Mouse (Mus musculus) stomach, embryonic 16.5 days (tissue): ENCODE data around the gene 1700012P22Rik. TPM values are rescaled to one million over a fixed set of nuclear protein-coding genes. Genes with fewer than 3 reads are reported as not detected.

Source experiments
- ATAC-seq: fragments of 200-750 bp; cut with Nextera tagmentation; 2 replicates; pipeline ENCODE4 v1.8.0; 2017; ENCODE audit warnings: moderate number of reproducible peaks, moderate TSS enrichment; ENCODE audit not compliant: insufficient read depth, low FRiP score
- H3K27ac ChIP-seq: fragments of 300-500 bp; sonication (generic); 2 replicates; pipeline ENCODE4 v1.5.1; 2014; ENCODE audit warnings: low read length
- H3K27me3 ChIP-seq: fragments of 300-500 bp; sonication (generic); 2 replicates; pipeline ENCODE4 v1.6.1; 2014; ENCODE audit warnings: low read length, control low read depth, mixed read lengths; ENCODE audit not compliant: control insufficient read depth, insufficient read depth
- H3K36me3 ChIP-seq: fragments of 300-500 bp; sonication (generic); 2 replicates; pipeline ENCODE4 v1.6.1; 2014; ENCODE audit warnings: low read length; ENCODE audit not compliant: control insufficient read depth, insufficient read depth
- H3K4me1 ChIP-seq: fragments of 300-500 bp; sonication (generic); 2 replicates; pipeline ENCODE4 v1.6.1; 2014; ENCODE audit warnings: low read length, control low read depth, mixed read lengths; ENCODE audit not compliant: control insufficient read depth, insufficient read depth
- H3K4me2 ChIP-seq: fragments of 300-500 bp; sonication (generic); 2 replicates; pipeline ENCODE4 v1.6.1; 2014; ENCODE audit warnings: low read depth, low read length, mixed read lengths
- H3K4me3 ChIP-seq: fragments of 300-500 bp; sonication (generic); replicated peaks from 2 replicates; pipeline ENCODE4 v1.5.1; 2014; ENCODE audit warnings: mild to moderate bottlenecking, low read length
- H3K9ac ChIP-seq: fragments of 300-500 bp; sonication (generic); 2 replicates; pipeline ENCODE4 v1.6.1; 2014; ENCODE audit warnings: low read length
- H3K9me3 ChIP-seq: fragments of 300-500 bp; sonication (generic); replicated peaks from 2 replicates; pipeline ENCODE4 v1.6.1; 2016; ENCODE audit warnings: low read length, control low read depth; ENCODE audit not compliant: control insufficient read depth
- WGBS: fragments of 180-500 bp; shearing (Covaris S2); extraction: QIAGEN DNeasy Blood & Tissue Kit; methylation state at CpG from one replicate; pipeline ENCODE4 v1.1.7; 2014; 5-methylcytosine and 5-hydroxymethylcytosine counted together
- polyA plus RNA-seq: library from polyadenylated mRNA; unstranded; fragments of >200 nt; fragmentation: Nextera tagmentation; extraction: Ambion mirVana; gene quantifications from 2 replicates; pipeline ENCODE4 v1.2.1, GENCODE M21; 2015

Gene 1700012P22Rik
- polyA plus RNA-seq, 1 experiment from 2014 or later = not detected

DNA sequence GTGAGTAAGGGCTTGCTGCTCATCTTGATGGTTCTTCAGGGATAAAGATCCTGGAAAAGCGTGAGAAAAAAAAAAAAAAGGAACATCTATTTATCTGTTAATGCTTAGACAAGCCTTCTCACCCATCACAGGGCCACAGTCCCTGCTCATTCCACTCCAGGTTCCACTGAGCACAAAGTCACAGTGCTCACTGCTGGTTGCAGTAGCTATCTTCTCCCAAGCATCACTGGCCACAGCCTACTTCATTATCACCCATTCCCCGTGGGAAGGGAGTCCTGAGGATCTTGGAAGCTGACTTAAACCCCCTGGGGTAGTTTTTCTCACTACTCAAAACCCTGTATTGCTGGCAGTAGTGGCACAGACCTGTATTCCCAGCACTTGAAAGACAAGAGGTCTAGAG, 60.7 kb downstream of the 1700012P22Rik start, which contains the start of gene Pramef20:
Gene Pramef20, minus strand, starts transcription at position 23 of the 400 bp plus-strand sequence.
- no peaks in the 10 kb centered on the region for H3K27me3 ChIP-seq
- H3K4me3 ChIP-seq = no peak within 1 kb of the TSS
- no peak within 1 kb of the TSS for H3K4me2 ChIP-seq
- 59% methylated on average over 2 of the region's 2 CpGs for WGBS
- ATAC-seq = no peak
- no peak within 1 kb of the TSS for H3K9ac ChIP-seq
- no peak within 1 kb of the TSS for H3K27ac ChIP-seq
- H3K4me1 ChIP-seq = no peaks in the 10 kb centered on the region
- H3K36me3 ChIP-seq = no peaks in the 10 kb centered on the region
- no peaks in the 10 kb centered on the region for H3K9me3 ChIP-seq

Other genes with a start within 250 kb of the 1700012P22Rik start
- gene Oog2, start 248.1 kb downstream of the 1700012P22Rik start, polyA plus RNA-seq = not detected in 2 replicates
- not detected in 2 replicates for gene C87977, start 225.5 kb downstream of the 1700012P22Rik start, polyA plus RNA-seq
- not detected in 2 replicates for gene Pramel5, start 158.3 kb downstream of the 1700012P22Rik start, polyA plus RNA-seq
- gene Gm13128, start 108.5 kb downstream of the 1700012P22Rik start, polyA plus RNA-seq = not detected in 2 replicates
- gene Gm13119, start 80.8 kb downstream of the 1700012P22Rik start, polyA plus RNA-seq = not detected in 2 replicates
- not detected in 2 replicates for gene Pramef20, start 60.8 kb downstream of the 1700012P22Rik start, polyA plus RNA-seq
- gene Pramef12, start 30.3 kb downstream of the 1700012P22Rik start, polyA plus RNA-seq = 0.31 TPM in 1 of 2 replicates, not detected in the other
- gene Gm9944, start 14.5 kb upstream of the 1700012P22Rik start, polyA plus RNA-seq = not detected in 2 replicates
- gene Aadacl3, start 25.0 kb upstream of the 1700012P22Rik start, polyA plus RNA-seq = not detected in 2 replicates
- gene 9430007A20Rik, start 81.0 kb upstream of the 1700012P22Rik start, polyA plus RNA-seq = not detected in 2 replicates
- not detected in 2 replicates for gene Gm13124, start 126.4 kb upstream of the 1700012P22Rik start, polyA plus RNA-seq
- not detected in 2 replicates for gene Aadacl4, start 174.9 kb upstream of the 1700012P22Rik start, polyA plus RNA-seq
- not detected in 2 replicates for gene Gm436, start 247.6 kb upstream of the 1700012P22Rik start, polyA plus RNA-seq